Mouse (Mus musculus): ENCODE measurements around the gene Tnnt1.
A peak's percentile ranks its signal among the peaks of the same experiment; 100 is the strongest.
"Not testable (repeated sequence)": the region's sequence is repeated elsewhere in the genome, so short reads cannot be mapped to it uniquely, and the experiment has no call there.

The Tnnt1 gene

GRCm38 (mm10) chr7:4516332-4517050 is at the start of gene Tnnt1:
Gene Tnnt1, minus strand, starts transcription at chr7:4516382.
- DNase-seq (ENCODE audit: low read depth), result no peak

GRCm38 (mm10) chr7:4562660-4563059 is 46.5 kb upstream of the Tnnt1 start:
- DNase-seq (ENCODE audit: low read depth), result no peak

GRCm38 (mm10) chr7:4557167-4557560 is 41.0 kb upstream of the Tnnt1 start:
- DNase-seq (ENCODE audit: low read depth), result no peak

GRCm38 (mm10) chr7:4556256-4557166 is 40.3 kb upstream of the Tnnt1 start:
- DNase-seq (ENCODE audit: low read depth), result peak; percentile 49

GRCm38 (mm10) chr7:4547221-4547641 is 31.0 kb upstream of the Tnnt1 start, which contains the start of gene Syt5:
Gene Syt5, minus strand, starts transcription at chr7:4547541.
- no peak for DNase-seq (ENCODE audit: low read depth)

- DNase-seq (ENCODE audit: low read depth), result peak; percentile 10
Measured at GRCm38 (mm10) chr7:4546591-4547131, 30.5 kb upstream of the Tnnt1 start.

GRCm38 (mm10) chr7:4546050-4546449 is 29.9 kb upstream of the Tnnt1 start:
- DNase-seq (ENCODE audit: low read depth), result no peak

- DNase-seq (ENCODE audit: low read depth), result no peak
Measured at GRCm38 (mm10) chr7:4542013-4542412, 25.8 kb upstream of the Tnnt1 start.

GRCm38 (mm10) chr7:4541344-4541743 is 25.2 kb upstream of the Tnnt1 start:
- DNase-seq (ENCODE audit: low read depth), result no peak

- DNase-seq (ENCODE audit: low read depth), result no peak
Measured at GRCm38 (mm10) chr7:4539019-4539418, 22.8 kb upstream of the Tnnt1 start.

- DNase-seq (ENCODE audit: low read depth), result no peak
Measured at GRCm38 (mm10) chr7:4537181-4537580, 21.0 kb upstream of the Tnnt1 start.

GRCm38 (mm10) chr7:4536369-4536768 is 20.2 kb upstream of the Tnnt1 start:
- DNase-seq (ENCODE audit: low read depth), result no peak

- peak; percentile 73 for DNase-seq (ENCODE audit: low read depth)
Measured at GRCm38 (mm10) chr7:4532005-4532729, 16.0 kb upstream of the Tnnt1 start, which contains the start of gene Dnaaf3. Gene Dnaaf3, minus strand, starts transcription at chr7:4532453.

GRCm38 (mm10) chr7:4530166-4530565 is 14.0 kb upstream of the Tnnt1 start:
- DNase-seq (ENCODE audit: low read depth), result not testable (repeated sequence)

GRCm38 (mm10) chr7:4527302-4527689 is 11.1 kb upstream of the Tnnt1 start:
- DNase-seq (ENCODE audit: low read depth), result no peak

- peak; percentile 85 for DNase-seq (ENCODE audit: low read depth)
Measured at GRCm38 (mm10) chr7:4526341-4527301, 10.4 kb upstream of the Tnnt1 start.

- DNase-seq (ENCODE audit: low read depth), result peak; percentile 54
Measured at GRCm38 (mm10) chr7:4524212-4524922, 8.2 kb upstream of the Tnnt1 start, which contains the start of gene Tnni3. Gene Tnni3, minus strand, starts transcription at chr7:4524229.

GRCm38 (mm10) chr7:4523205-4524130 is 7.3 kb upstream of the Tnnt1 start:
- DNase-seq (ENCODE audit: low read depth), result no peak

- no peak for DNase-seq (ENCODE audit: low read depth)
Measured at GRCm38 (mm10) chr7:4522292-4522691, 6.1 kb upstream of the Tnnt1 start.

Data from fibroblast of lung, adult 2 months (primary cell).